Mouse (Mus musculus): ENCODE data around the gene Ric8b. TPM values are rescaled to one million over a fixed set of nuclear protein-coding genes. Genes with fewer than 3 reads are reported as not detected.

Gene Ric8b
- polyA plus RNA-seq, 1 experiment from 2014 or later, result 44.0 TPM

DNA sequence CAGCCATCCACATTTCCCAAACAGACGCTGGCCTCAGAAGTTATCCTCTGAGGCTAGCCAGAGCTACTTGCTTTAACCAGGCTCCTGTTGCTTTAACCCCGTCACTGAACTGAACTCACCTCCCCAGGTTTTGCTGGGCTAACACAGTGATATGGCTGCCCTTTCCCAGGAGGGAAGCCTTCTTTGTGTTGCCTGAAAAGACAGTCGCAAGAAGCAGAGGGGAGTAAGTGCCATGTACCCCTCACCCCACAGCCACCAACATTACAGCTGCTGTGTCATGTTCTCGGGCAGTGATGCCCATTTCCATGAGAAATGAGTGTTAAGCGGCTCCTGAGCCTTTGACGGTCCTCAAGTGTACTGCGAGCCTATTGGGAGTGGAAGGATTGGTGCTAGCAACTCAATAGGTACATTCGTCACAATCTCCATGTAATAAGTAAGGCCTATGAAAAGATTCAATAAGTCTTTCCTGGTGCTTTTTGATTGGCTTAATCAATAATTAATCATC is 96.6 kb downstream of the Ric8b start:
- no peak for ATAC-seq (ENCODE audit: low FRiP score)
- WGBS, result 43% methylated on average over 8 of the region's 8 CpGs
- H3K36me3 ChIP-seq, result peaks cover 39% of the 10 kb centered on the region

GRCm38 (mm10) chr10:85014456-85014976 is 97.1 kb downstream of the Ric8b start:
- Histone ChIP-seq H3K4me1 (peaks cover 19% of the 10 kb centered on the region), H3K27me3 (replicated peaks) (no peaks in the 10 kb centered on the region; the same call in 1 of the 2 replicates), H3K36me3 (peaks cover 44% of the 10 kb centered on the region), H3K4me2 (no peak overlapping the region), H3K4me3 (replicated peaks) (no peak overlapping the region), H3K9ac (replicated peaks) (no peak overlapping the region), H3K27ac (replicated peaks) (no peak overlapping the region), H3K9me3 (replicated peaks) (no peaks in the 10 kb centered on the region)
- no peak for ATAC-seq (ENCODE audit: low FRiP score)
- 24% methylated on average over 9 of the region's 9 CpGs for WGBS

More for the DNA sequence above, 96.6 kb downstream of the Ric8b start:
- Histone ChIP-seq H3K27me3 (replicated peaks) (no peaks in the 10 kb centered on the region; the same call in 1 of the 2 replicates), H3K9ac (replicated peaks) (no peak overlapping the region), H3K4me3 (replicated peaks) (no peak overlapping the region), H3K27ac (replicated peaks) (no peak overlapping the region), H3K4me1 (peaks cover 22% of the 10 kb centered on the region), H3K4me2 (no peak overlapping the region), H3K9me3 (replicated peaks) (no peaks in the 10 kb centered on the region)

GRCm38 (mm10) chr10:85022647-85023312 is 105.4 kb downstream of the Ric8b start:
- Histone ChIP-seq H3K36me3 (peaks cover 21% of the 10 kb centered on the region), H3K27me3 (replicated peaks) (no peaks in the 10 kb centered on the region; the same call in none of the 2 replicates), H3K9me3 (replicated peaks) (no peaks in the 10 kb centered on the region), H3K4me2 (peak overlapping the region; percentile 25; the same call in 1 of the 2 replicates), H3K4me1 (peaks cover 25% of the 10 kb centered on the region), H3K27ac (replicated peaks) (peak overlapping the region; percentile 70), H3K9ac (replicated peaks) (no peak overlapping the region), H3K4me3 (replicated peaks) (no peak overlapping the region)
- WGBS, result 12% methylated on average over 11 of the region's 11 CpGs
- ATAC-seq (ENCODE audit: low FRiP score), result peak; percentile 82

- Histone ChIP-seq H3K4me1 (peaks cover 25% of the 10 kb centered on the region), H3K9me3 (replicated peaks) (no peaks in the 10 kb centered on the region), H3K4me3 (replicated peaks) (no peak overlapping the region), H3K27me3 (replicated peaks) (no peaks in the 10 kb centered on the region; the same call in 1 of the 2 replicates), H3K4me2 (peak overlapping the region; percentile 25), H3K9ac (replicated peaks) (no peak overlapping the region), H3K36me3 (peaks cover 18% of the 10 kb centered on the region), H3K27ac (replicated peaks) (peak overlapping the region; percentile 70)
- WGBS, result 15% methylated on average over 6 of the region's 6 CpGs
- peak; percentile 83 for ATAC-seq (ENCODE audit: low FRiP score)
Observed at GRCm38 (mm10) chr10:85023313-85023666, 105.9 kb downstream of the Ric8b start.

GRCm38 (mm10) chr10:85025799-85026424 is 108.5 kb downstream of the Ric8b start:
- 82% methylated on average over 11 of the region's 11 CpGs for WGBS
- no peak overlapping the region for H3K4me2 ChIP-seq
- H3K36me3 ChIP-seq, result no peaks in the 10 kb centered on the region
- peaks cover 25% of the 10 kb centered on the region for H3K4me1 ChIP-seq
- H3K27me3 ChIP-seq (replicated peaks), result no peaks in the 10 kb centered on the region
- H3K4me3 ChIP-seq (replicated peaks), result no peak overlapping the region
- ATAC-seq (ENCODE audit: low FRiP score), result no peak
- H3K9ac ChIP-seq (replicated peaks), result no peak overlapping the region
- H3K27ac ChIP-seq (replicated peaks), result no peak overlapping the region
- H3K9me3 ChIP-seq (replicated peaks), result no peaks in the 10 kb centered on the region

DNA sequence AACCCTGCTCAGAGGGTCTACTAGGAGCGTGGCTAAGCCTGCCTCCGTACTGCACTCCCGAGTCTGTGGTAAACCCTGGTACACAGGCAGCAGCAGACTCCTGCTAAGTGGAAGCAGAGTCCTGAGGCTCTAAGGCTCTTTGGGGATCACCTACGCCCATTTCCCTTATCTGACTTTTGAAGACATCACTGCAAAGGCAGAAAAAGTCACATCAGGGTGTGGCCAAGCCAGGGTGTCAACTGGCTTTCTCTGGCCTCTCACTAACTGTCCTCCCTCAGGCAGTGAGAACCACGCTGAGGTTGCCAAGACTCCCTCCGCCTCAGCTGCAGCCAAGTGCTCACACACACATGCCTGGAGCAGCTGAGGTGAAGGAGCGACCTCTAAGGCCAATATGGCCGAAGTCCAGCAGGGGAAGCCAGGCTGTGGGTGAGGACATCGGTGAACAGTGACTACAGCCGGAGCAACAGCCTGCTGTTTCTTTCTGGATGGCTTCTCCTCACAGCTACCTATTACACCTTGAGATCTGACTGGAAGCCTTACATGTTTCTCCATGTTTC is 110.3 kb downstream of the Ric8b start:
- Histone ChIP-seq H3K4me3 (replicated peaks) (no peak overlapping the region), H3K4me1 (peaks cover 14% of the 10 kb centered on the region), H3K9me3 (replicated peaks) (no peaks in the 10 kb centered on the region), H3K27ac (replicated peaks) (no peak overlapping the region), H3K27me3 (replicated peaks) (no peaks in the 10 kb centered on the region), H3K9ac (replicated peaks) (no peak overlapping the region), H3K4me2 (no peak overlapping the region), H3K36me3 (no peaks in the 10 kb centered on the region)
- ATAC-seq (ENCODE audit: low FRiP score), result no peak
- WGBS, result 87% methylated on average over 10 of the region's 10 CpGs

DNA sequence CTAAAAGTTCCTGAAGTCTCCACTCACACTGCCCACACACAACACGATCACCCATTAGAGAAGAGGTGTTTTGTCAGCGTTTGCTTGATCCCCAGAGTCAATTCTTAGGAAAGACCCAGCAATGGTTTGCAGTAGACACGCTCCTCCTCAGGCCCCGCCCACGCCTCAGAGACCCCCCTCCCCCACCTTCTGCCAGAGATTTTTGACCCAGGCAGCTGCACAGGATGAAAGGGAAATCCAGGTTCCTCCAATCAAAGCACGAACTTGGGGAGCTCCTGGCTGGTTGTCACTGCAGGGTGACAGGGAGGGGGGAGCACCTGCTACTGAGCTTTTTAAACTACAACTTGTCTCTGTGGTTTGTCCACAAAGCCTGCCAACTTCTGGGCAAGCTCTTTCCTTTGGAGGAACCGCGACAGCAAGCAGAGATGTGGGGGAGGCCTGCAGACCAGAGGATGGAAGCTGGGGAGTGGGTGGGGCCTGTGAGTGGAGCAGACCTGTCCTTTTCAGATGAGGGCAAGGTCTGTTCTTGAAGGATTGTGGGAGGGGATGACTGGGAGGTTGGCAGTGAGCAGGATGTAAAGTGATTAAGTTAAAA is 117.8 kb downstream of the Ric8b start:
- Histone ChIP-seq H3K4me1 (0 out of 2 replicates have a peak, but pooled peaks cover 8% of the 10 kb centered on the region), H3K27ac (replicated peaks) (no peak overlapping the region), H3K4me2 (no peak overlapping the region), H3K27me3 (replicated peaks) (no peaks in the 10 kb centered on the region), H3K36me3 (no peaks in the 10 kb centered on the region), H3K9ac (replicated peaks) (no peak overlapping the region), H3K4me3 (replicated peaks) (no peak overlapping the region), H3K9me3 (replicated peaks) (no peaks in the 10 kb centered on the region)
- 25% methylated on average over 8 of the region's 8 CpGs for WGBS
- no peak for ATAC-seq (ENCODE audit: low FRiP score)

DNA sequence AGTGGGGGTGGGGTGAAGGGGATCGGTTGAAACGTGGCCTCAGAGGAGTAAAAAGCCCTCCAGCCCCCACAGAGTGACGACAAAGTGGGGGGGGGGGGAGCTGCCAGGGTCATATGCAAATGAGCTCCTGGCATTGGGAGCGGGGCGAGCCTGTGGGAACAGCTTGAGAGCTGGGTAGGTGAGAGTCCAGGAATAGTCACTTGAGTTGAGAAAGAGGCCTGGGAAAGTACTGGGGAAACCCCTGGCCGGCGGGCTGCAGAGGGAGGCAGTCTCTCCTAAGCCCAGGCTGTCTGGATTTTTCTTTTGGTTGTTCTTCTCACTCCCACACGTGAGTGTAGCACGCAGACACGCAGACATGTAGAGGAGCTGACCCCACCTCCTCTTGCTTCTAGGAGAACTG is 120.7 kb downstream of the Ric8b start:
- H3K9me3 ChIP-seq (replicated peaks), result no peaks in the 10 kb centered on the region
- ATAC-seq (ENCODE audit: low FRiP score), result no peak
- H3K4me3 ChIP-seq (replicated peaks), result no peak overlapping the region
- no peak overlapping the region for H3K9ac ChIP-seq (replicated peaks)
- 56% methylated on average over 10 of the region's 10 CpGs for WGBS
- peaks cover 11% of the 10 kb centered on the region; the same call in 1 of the 2 replicates for H3K27me3 ChIP-seq (replicated peaks)
- H3K27ac ChIP-seq (replicated peaks), result no peak overlapping the region
- 0 out of 2 replicates have a peak, but pooled peaks cover 8% of the 10 kb centered on the region for H3K4me1 ChIP-seq
- no peak overlapping the region for H3K4me2 ChIP-seq
- no peaks in the 10 kb centered on the region for H3K36me3 ChIP-seq

DNA sequence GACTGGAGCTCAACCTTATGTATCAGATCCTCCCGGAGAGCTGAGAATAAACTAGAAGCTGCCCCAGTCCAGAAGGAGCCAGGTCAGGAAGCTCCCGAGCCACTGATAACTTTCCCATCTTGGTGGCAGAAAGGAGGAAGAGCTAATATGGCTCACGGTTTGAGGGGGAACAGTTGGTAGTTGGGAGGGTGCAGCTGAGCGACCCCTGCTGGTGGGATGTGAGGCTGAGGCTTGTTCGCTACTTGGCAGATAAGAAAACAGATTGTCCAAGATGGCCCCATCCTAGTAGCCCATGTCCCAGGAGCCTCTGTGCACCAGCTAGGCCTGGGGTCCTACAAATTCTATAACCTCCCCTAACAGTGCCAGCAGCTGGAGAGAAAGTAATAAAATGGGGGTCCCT is 121.4 kb downstream of the Ric8b start:
- Histone ChIP-seq H3K9me3 (replicated peaks) (no peaks in the 10 kb centered on the region), H3K9ac (replicated peaks) (no peak overlapping the region), H3K4me3 (replicated peaks) (no peak overlapping the region), H3K4me2 (no peak overlapping the region), H3K27me3 (replicated peaks) (peaks cover 11% of the 10 kb centered on the region; the same call in 1 of the 2 replicates), H3K36me3 (no peaks in the 10 kb centered on the region), H3K27ac (replicated peaks) (no peak overlapping the region), H3K4me1 (0 out of 2 replicates have a peak, but pooled peaks cover 8% of the 10 kb centered on the region)
- WGBS, result 89% methylated on average over 5 of the region's 5 CpGs
- no peak for ATAC-seq (ENCODE audit: low FRiP score)

GRCm38 (mm10) chr10:85044191-85044711 is 126.8 kb downstream of the Ric8b start:
- 0 out of 2 replicates have a peak overlapping the region, but pooled peaks have one; percentile 2 for H3K9ac ChIP-seq (replicated peaks)
- peaks cover 11% of the 10 kb centered on the region; the same call in 1 of the 2 replicates for H3K27me3 ChIP-seq (replicated peaks)
- peak; percentile 81 for ATAC-seq (ENCODE audit: low FRiP score)
- no peaks in the 10 kb centered on the region for H3K36me3 ChIP-seq
- 0 out of 2 replicates have a peak overlapping the region, but pooled peaks have one; percentile 0 for H3K4me3 ChIP-seq (replicated peaks)
- WGBS, result 5% methylated on average over 17 of the region's 17 CpGs
- 0 out of 2 replicates have a peak overlapping the region, but pooled peaks have one; percentile 11 for H3K27ac ChIP-seq (replicated peaks)
- H3K4me2 ChIP-seq, result peak overlapping the region; percentile 46
- H3K4me1 ChIP-seq, result peaks cover 12% of the 10 kb centered on the region
- no peaks in the 10 kb centered on the region for H3K9me3 ChIP-seq (replicated peaks)
